Mouse (Mus musculus): Measurements from ENCODE around the gene Trem2.

DNA sequence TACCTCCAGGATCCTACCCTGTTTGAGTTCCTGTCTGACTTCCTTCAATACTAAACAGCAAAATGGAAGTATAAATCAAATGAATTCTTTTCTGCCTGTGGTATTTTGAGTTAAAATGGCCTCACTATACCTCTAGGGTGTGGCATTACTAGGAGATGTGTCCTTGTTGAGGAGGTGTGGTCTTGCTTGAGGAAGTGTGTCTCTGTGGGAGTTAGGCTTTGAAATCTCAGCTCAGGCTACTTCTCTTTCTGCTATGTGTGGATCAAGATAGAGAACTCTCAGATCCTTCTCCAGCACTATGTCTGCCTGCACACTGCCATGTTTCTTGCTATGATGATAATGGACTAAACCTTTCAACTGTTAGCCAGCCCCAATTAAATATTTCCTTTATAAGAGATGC is 32.8 kb downstream of the Trem2 start:
- no peak for TF ChIP-seq CTCF (IDR thresholded peaks at IDR 0.05; ENCODE audit: borderline replicate concordance, control insufficient read depth, extremely low read depth, insufficient read depth, low read length, poor library complexity)
- TF ChIP-seq POLR2A (IDR thresholded peaks at IDR 0.05; ENCODE audit: control insufficient read depth, extremely low read depth, insufficient read depth, low read length, poor library complexity) = no peak

All from thymus, adult 2 months (tissue).